Mouse (Mus musculus): ENCODE data around the gene Chd1l. TPM values are rescaled to one million over a fixed set of nuclear protein-coding genes. Genes with fewer than 3 reads are reported as not detected.

Gene Chd1l
- polyA plus RNA-seq, 1 experiment = 11.5 TPM

DNA sequence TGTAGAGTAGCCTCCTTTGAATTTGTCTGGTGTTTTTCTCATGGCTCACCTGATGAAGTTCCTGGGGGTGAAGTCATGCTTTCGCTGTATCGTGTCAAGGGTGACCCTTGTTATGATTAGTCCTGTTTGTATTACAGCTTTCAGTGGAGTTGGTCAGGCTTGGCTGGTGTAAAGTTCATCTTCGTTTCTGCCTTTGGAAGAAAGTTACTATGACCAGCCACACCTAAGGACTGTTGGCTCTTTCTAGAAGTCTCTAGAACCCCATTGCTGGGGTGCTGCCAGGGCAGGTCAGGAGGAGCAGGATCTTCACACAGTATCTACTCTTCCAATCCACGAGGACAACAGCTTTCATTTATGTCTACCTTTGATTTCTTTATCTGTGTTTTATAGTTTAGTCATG lies 23.5 kb upstream of the Chd1l start:
- H3K4me3 ChIP-seq (ENCODE audit: control insufficient read depth, insufficient read depth, low read length) = no peak overlapping the region
- H3K27ac ChIP-seq (ENCODE audit: control insufficient read depth, insufficient read depth, low read length) = no peak overlapping the region
- no peaks in the 10 kb centered on the region for H3K27me3 ChIP-seq (ENCODE audit: control insufficient read depth, insufficient read depth, low read length)
- no peak for DNase-seq
- H3K36me3 ChIP-seq (ENCODE audit: control insufficient read depth, insufficient read depth, low read length) = no peaks in the 10 kb centered on the region
- peaks cover 5% of the 10 kb centered on the region for H3K4me1 ChIP-seq (replicated peaks; ENCODE audit: control insufficient read depth, insufficient read depth, low read length)
- no peak for TF ChIP-seq CTCF (IDR thresholded peaks at IDR 0.05; ENCODE audit: borderline replicate concordance, control insufficient read depth, extremely low read depth, insufficient read depth, low read length, poor library complexity)
- TF ChIP-seq POLR2A (IDR thresholded peaks at IDR 0.05; ENCODE audit: control insufficient read depth, extremely low read depth, insufficient read depth, low read length, poor library complexity) = no peak
- 95% methylated on average over 4 of the region's 4 CpGs for WGBS

DNA sequence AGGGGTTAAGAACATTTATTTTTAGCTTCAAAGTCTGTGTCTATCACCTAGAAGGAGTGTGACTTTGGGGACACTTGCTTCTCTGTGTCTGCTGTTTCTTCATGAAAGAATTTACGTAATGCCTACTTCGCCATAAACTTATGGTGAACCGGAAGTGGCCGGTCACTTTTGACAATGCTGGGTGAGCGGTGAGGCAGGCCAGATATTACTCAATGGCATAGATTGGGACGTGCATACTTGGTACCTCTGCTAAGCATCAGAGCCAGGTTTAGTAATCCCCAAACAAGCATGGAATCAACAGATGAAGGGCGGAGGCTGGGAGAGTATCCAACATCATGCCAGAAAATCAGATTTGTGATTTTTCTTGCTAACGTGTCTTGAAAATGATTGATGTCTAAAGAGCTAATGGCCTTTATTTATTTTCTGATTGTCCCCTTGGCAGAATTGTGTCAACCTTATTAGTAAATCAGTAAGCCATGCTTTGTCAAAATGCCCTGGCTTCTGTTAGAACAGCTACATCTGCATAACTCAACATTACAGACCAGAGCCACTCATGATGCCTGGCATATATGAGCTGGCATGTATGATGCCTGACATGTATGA lies 21.4 kb upstream of the Chd1l start:
- Histone ChIP-seq H3K27me3 (ENCODE audit: control insufficient read depth, insufficient read depth, low read length) (no peaks in the 10 kb centered on the region), H3K27ac (ENCODE audit: control insufficient read depth, insufficient read depth, low read length) (no peak overlapping the region), H3K36me3 (ENCODE audit: control insufficient read depth, insufficient read depth, low read length) (no peaks in the 10 kb centered on the region), H3K4me1 (replicated peaks; ENCODE audit: control insufficient read depth, insufficient read depth, low read length) (peaks cover 9% of the 10 kb centered on the region), H3K4me3 (ENCODE audit: control insufficient read depth, insufficient read depth, low read length) (no peak overlapping the region)
- TF ChIP-seq CTCF (IDR thresholded peaks at IDR 0.05; ENCODE audit: borderline replicate concordance, control insufficient read depth, extremely low read depth, insufficient read depth, low read length, poor library complexity) = no peak
- no peak for TF ChIP-seq POLR2A (IDR thresholded peaks at IDR 0.05; ENCODE audit: control insufficient read depth, extremely low read depth, insufficient read depth, low read length, poor library complexity)
- DNase-seq = no peak
- 96% methylated on average over 8 of the region's 8 CpGs for WGBS

DNA sequence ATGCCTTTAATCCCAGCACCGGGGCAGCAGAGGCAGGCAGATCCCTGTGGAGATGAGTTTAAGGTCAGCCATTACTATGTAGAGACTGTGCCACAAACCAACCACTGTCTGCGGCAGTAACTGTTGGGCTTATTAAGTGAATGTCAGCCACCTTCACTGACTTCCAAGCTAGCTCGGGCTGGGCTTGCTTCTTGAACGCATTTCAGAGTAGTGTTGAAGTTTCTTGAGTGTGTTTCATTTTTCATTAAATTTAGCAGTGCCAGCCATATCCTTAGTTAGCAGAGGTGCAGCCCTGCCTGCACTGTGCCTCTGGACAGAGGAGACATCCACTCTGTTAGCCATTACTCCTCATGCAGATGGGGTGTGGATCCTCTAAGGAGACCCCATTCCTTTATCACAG lies 20.7 kb upstream of the Chd1l start:
- peaks cover 9% of the 10 kb centered on the region for H3K4me1 ChIP-seq (replicated peaks; ENCODE audit: control insufficient read depth, insufficient read depth, low read length)
- 98% methylated on average over 4 of the region's 4 CpGs for WGBS
- TF ChIP-seq CTCF (IDR thresholded peaks at IDR 0.05; ENCODE audit: borderline replicate concordance, control insufficient read depth, extremely low read depth, insufficient read depth, low read length, poor library complexity) = no peak
- no peak for TF ChIP-seq POLR2A (IDR thresholded peaks at IDR 0.05; ENCODE audit: control insufficient read depth, extremely low read depth, insufficient read depth, low read length, poor library complexity)
- no peak overlapping the region for H3K4me3 ChIP-seq (ENCODE audit: control insufficient read depth, insufficient read depth, low read length)
- no peaks in the 10 kb centered on the region for H3K36me3 ChIP-seq (ENCODE audit: control insufficient read depth, insufficient read depth, low read length)
- no peak for DNase-seq
- H3K27me3 ChIP-seq (ENCODE audit: control insufficient read depth, insufficient read depth, low read length) = no peaks in the 10 kb centered on the region
- H3K27ac ChIP-seq (ENCODE audit: control insufficient read depth, insufficient read depth, low read length) = no peak overlapping the region

DNA sequence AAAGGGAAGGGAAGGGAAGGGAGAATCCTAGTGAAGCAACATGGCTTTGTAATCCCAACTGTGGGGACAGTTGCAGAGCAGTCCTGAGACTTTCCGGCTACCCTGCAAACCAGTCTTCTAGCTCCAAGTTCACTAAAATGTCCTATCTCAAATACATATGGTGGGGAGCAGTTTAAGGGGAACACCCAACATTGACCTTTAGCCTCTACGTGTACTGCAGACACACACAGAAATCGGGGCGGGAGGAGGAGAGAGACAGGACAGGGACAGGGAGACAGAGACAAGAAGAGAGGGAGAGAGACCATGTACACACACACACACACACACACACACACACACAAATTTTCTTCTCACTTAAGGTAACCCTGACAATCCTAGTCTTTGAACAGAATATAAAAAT lies 19.9 kb upstream of the Chd1l start:
- DNase-seq = no peak
- TF ChIP-seq POLR2A (IDR thresholded peaks at IDR 0.05; ENCODE audit: control insufficient read depth, extremely low read depth, insufficient read depth, low read length, poor library complexity) = no peak
- TF ChIP-seq CTCF (IDR thresholded peaks at IDR 0.05; ENCODE audit: borderline replicate concordance, control insufficient read depth, extremely low read depth, insufficient read depth, low read length, poor library complexity) = no peak
- no peak overlapping the region for H3K27ac ChIP-seq (ENCODE audit: control insufficient read depth, insufficient read depth, low read length)
- 94% methylated on average over 4 of the region's 4 CpGs for WGBS
- no peaks in the 10 kb centered on the region for H3K27me3 ChIP-seq (ENCODE audit: control insufficient read depth, insufficient read depth, low read length)
- no peaks in the 10 kb centered on the region for H3K36me3 ChIP-seq (ENCODE audit: control insufficient read depth, insufficient read depth, low read length)
- peaks cover 9% of the 10 kb centered on the region for H3K4me1 ChIP-seq (replicated peaks; ENCODE audit: control insufficient read depth, insufficient read depth, low read length)
- H3K4me3 ChIP-seq (ENCODE audit: control insufficient read depth, insufficient read depth, low read length) = no peak overlapping the region

DNA sequence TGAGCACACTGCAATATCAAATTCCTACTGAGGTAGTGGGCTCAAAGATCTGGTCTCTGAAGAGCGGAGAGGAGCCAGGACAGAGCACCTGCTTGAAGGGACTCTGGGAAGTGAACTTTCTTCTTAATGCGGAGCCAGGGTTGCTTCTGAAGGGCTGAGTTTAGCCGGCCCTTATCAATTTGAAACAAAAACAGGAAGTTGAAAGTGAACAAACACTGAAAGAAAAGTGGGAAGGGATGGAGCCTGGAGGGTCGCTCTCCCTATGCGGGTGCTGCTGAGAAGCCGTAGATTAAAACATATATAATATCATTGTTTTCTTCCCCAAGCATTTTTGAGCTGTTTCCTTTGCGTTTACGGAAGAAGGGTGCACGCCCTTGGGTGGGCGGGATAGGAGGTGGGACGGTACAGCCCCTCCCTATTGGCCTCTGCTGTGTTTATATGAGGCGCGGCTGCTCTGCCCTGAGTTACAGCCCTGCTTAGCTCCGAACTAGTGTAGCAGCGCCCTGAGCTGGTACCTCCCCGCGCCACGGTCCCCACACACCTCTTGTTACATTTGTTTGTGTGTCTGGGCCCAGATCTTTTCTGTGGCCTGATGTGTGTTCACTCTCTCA lies 18.5 kb upstream of the Chd1l start, which contains the start of gene Fmo5:
Fmo5 (plus strand) TSS at position 414 of the 611 bp plus-strand sequence.
- no peaks in the 10 kb centered on the region for H3K27me3 ChIP-seq (ENCODE audit: control insufficient read depth, insufficient read depth, low read length)
- 3% methylated on average over 18 of the region's 18 CpGs for WGBS
- TF ChIP-seq POLR2A (IDR thresholded peaks at IDR 0.05; ENCODE audit: control insufficient read depth, extremely low read depth, insufficient read depth, low read length, poor library complexity) (peak; percentile 54; the same call in 1 of the 2 replicates), CTCF (IDR thresholded peaks at IDR 0.05; ENCODE audit: borderline replicate concordance, control insufficient read depth, extremely low read depth, insufficient read depth, low read length, poor library complexity) (no peak)
- H3K27ac ChIP-seq (ENCODE audit: control insufficient read depth, insufficient read depth, low read length) = peak within 1 kb of the TSS; percentile 81
- no peaks in the 10 kb centered on the region for H3K36me3 ChIP-seq (ENCODE audit: control insufficient read depth, insufficient read depth, low read length)
- H3K4me1 ChIP-seq (replicated peaks; ENCODE audit: control insufficient read depth, insufficient read depth, low read length) = peaks cover 9% of the 10 kb centered on the region
- peak within 1 kb of the TSS; percentile 52 for H3K4me3 ChIP-seq (ENCODE audit: control insufficient read depth, insufficient read depth, low read length)
- peak; percentile 82 for DNase-seq

DNA sequence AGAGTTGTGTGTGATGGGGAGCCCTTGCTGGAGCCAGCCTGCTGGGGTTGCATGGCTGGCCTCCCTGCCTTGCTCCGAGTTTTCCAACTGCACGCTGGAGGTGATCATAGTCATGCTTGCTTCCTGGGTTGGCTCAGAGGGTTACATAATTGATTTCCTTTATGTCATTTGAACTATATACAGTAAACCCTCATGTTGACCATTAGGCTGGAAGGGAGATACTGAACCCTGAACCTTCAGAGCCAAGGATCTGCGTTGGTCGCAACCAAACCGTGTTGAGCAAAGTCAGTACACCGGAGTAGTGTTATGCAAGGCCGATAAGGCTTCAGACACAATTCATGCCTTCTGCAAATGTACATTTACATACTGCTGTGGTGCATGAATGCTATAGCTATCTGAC lies 17.9 kb upstream of the Chd1l start:
- Histone ChIP-seq H3K4me3 (ENCODE audit: control insufficient read depth, insufficient read depth, low read length) (no peak overlapping the region), H3K27me3 (ENCODE audit: control insufficient read depth, insufficient read depth, low read length) (no peaks in the 10 kb centered on the region), H3K27ac (ENCODE audit: control insufficient read depth, insufficient read depth, low read length) (no peak overlapping the region), H3K36me3 (ENCODE audit: control insufficient read depth, insufficient read depth, low read length) (no peaks in the 10 kb centered on the region), H3K4me1 (replicated peaks; ENCODE audit: control insufficient read depth, insufficient read depth, low read length) (peaks cover 9% of the 10 kb centered on the region)
- whole genome bisulfite sequencing = 84% methylated on average over 7 of the region's 7 CpGs
- TF ChIP-seq POLR2A (IDR thresholded peaks at IDR 0.05; ENCODE audit: control insufficient read depth, extremely low read depth, insufficient read depth, low read length, poor library complexity) = no peak
- TF ChIP-seq CTCF (IDR thresholded peaks at IDR 0.05; ENCODE audit: borderline replicate concordance, control insufficient read depth, extremely low read depth, insufficient read depth, low read length, poor library complexity) = no peak
- DNase-seq = no peak

All from thymus, adult 2 months (tissue).